Mouse (Mus musculus) liver, embryonic 14.5 days (tissue): ENCODE data around the gene Unc13b. TPM values are rescaled to one million over a fixed set of nuclear protein-coding genes. Genes with fewer than 3 reads are reported as not detected.

Experiments
- ATAC-seq: fragments of 200-750 bp; cut with Nextera tagmentation; 2 replicates; pipeline ENCODE4 v1.8.0; 2017; ENCODE audit warnings: moderate number of reproducible peaks, mild to moderate bottlenecking, moderate library complexity; ENCODE audit not compliant: insufficient read depth
- DNase-seq, 3 experiments: peaks; one replicate each; pipeline ENCODE4 v3.0.0-alpha.2; 2012 to 2013; ENCODE audit warnings: low read depth in 3 of 3, low spot score in 3 of 3
- H3K27ac ChIP-seq: fragments of 300-500 bp; sonication (generic); 2 replicates; pipeline ENCODE4 v1.5.1; 2014; ENCODE audit warnings: moderate library complexity, mild to moderate bottlenecking, control low read depth, inconsistent platforms
- H3K27me3 ChIP-seq: fragments of 300-500 bp; sonication (generic); 2 replicates; pipeline ENCODE4 v1.6.1; 2014; ENCODE audit warnings: mild to moderate bottlenecking, low read length, moderate library complexity; ENCODE audit not compliant: control insufficient read depth, insufficient read depth
- H3K36me3 ChIP-seq: fragments of 300-500 bp; sonication (generic); replicated peaks from 2 replicates; pipeline ENCODE4 v1.6.1; 2014; ENCODE audit warnings: low read depth; ENCODE audit not compliant: control insufficient read depth, insufficient read depth
- H3K4me1 ChIP-seq, 2 experiments: fragments of 200-500 bp in 1 of 2; fragments of 300-500 bp in 1 of 2; sonication (generic) in 1 of 2; replicated peaks; 2 replicates each; pipeline ENCODE4 v1.6.1; 2012 to 2014; ENCODE audit warnings: antibody characterized with exemption in 1 of 2, inconsistent platforms in 1 of 2, low read length in 1 of 2; ENCODE audit not compliant: control insufficient read depth in 2 of 2, insufficient read depth in 2 of 2
- H3K4me2 ChIP-seq: fragments of 300-500 bp; sonication (generic); 2 replicates; pipeline ENCODE4 v1.6.1; 2014; ENCODE audit warnings: low read depth, mild to moderate bottlenecking, control low read depth, moderate library complexity
- H3K4me3 ChIP-seq, 2 experiments: fragments of 200-500 bp in 1 of 2; fragments of 300-500 bp in 1 of 2; sonication (generic) in 1 of 2; 2 replicates each; pipeline ENCODE4 v1.5.1; 2012 to 2014; ENCODE audit warnings: low read depth in 2 of 2, low read length in 2 of 2, mild to moderate bottlenecking in 2 of 2, control low read depth in 1 of 2, inconsistent platforms in 1 of 2, moderate library complexity in 1 of 2; ENCODE audit not compliant: insufficient read depth in 1 of 2
- H3K9ac ChIP-seq: fragments of 300-500 bp; sonication (generic); replicated peaks from 2 replicates; pipeline ENCODE4 v1.6.1; 2014; ENCODE audit warnings: mild to moderate bottlenecking, control low read depth, moderate library complexity
- H3K9me3 ChIP-seq: fragments of 300-500 bp; sonication (generic); 2 replicates; pipeline ENCODE4 v1.6.1; 2016; ENCODE audit warnings: low read length, mixed read lengths; ENCODE audit not compliant: control insufficient read depth
- CTCF ChIP-seq: IDR thresholded peaks from 2 replicates; pipeline ENCODE4 v1.5.1; 2016; ENCODE audit warnings: antibody characterized with exemption, low read depth, control low read depth
- EP300 ChIP-seq: IDR thresholded peaks from 2 replicates; pipeline ENCODE4 v1.6.1; 2016; ENCODE audit warnings: antibody characterized with exemption, low read depth
- WGBS: fragments of 180-500 bp; shearing (Covaris S2); extraction: QIAGEN DNeasy Blood & Tissue Kit; methylation state at CpG from one replicate; pipeline ENCODE4 v1.1.7; 2014; ENCODE audit not compliant: insufficient replicate concordance; 5-methylcytosine and 5-hydroxymethylcytosine counted together
- polyA plus RNA-seq, 2 experiments: library from polyadenylated mRNA; depleted of rRNA in 1 of 2; stranded (reverse) in 1 of 2; unstranded in 1 of 2; fragments of >200 nt; fragmentation: Nextera tagmentation in 1 of 2; extraction: Ambion mirVana in 1 of 2; gene quantifications; 2 replicates each; pipeline versions ENCODE4 v1.2.1 to v1.2.3; 2012 to 2014

The Unc13b gene
- polyA plus RNA-seq, 2 experiments, result 0.19 to 0.59 TPM

DNA sequence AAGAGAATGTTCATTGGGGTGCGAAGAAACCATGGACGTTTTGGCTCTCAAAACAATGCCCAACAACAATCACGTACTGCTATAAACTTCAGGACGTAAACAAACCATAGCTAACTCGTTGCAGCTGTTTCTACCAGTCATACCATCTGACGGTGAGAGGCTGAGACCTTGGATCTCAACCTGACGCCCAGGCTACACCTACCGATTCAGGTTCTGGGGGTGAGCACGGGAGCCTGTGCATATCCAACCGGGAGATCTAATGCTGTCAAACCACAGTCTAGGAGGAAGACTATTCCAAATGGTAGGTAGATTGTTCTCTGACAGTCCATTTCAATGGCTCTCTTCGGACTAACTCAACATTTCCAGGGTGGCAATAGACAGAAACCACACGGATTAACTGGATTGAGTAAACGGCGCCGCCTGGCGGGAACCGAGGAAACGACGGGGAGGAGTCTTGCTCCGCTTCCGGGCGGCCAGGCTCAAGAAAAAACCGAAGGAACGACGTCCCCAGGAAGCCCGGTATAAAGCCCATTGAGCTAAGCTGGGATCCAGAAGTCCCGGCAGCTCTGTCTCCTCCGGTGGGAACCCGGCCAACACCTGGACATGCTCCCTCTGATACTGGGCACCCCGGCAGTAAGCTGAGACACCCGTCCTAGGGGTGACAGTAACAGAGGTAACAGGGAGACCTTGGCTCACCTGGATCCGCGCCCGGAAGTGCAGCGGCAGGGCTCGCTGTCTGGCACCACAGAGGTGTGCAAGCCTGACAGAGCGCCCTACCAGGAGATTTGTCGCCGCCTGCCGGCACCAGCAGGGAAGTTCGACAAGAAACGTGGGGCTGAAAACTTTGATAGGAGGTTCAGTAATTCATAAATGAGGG is 33.4 kb upstream of the Unc13b start, which contains the start of gene Pigo:
Pigo (minus strand) TSS at position 736 of the 877 bp plus-strand sequence.
- 5% methylated on average over 42 of the region's 42 CpGs for WGBS
- H3K4me2 ChIP-seq, result peak within 1 kb of the TSS; percentile 92
- H3K36me3 ChIP-seq, result peaks cover 33% of the 10 kb centered on the region
- H3K9me3 ChIP-seq, result no peaks in the 10 kb centered on the region
- peak within 1 kb of the TSS; percentile 78 for H3K27ac ChIP-seq
- peak within 1 kb of the TSS; percentile 70 to 78 for H3K4me3 ChIP-seq
- no peaks in the 10 kb centered on the region for H3K27me3 ChIP-seq
- peak within 1 kb of the TSS; percentile 83 for H3K9ac ChIP-seq
- H3K4me1 ChIP-seq, result peaks cover 8 to 17% of the 10 kb centered on the region in 2 experiments
- DNase-seq (peak; percentile 84 to 90 (median 86)), ATAC-seq (peak; percentile 92)
- TF ChIP-seq EP300 (peak; percentile 54; the same call in 1 of the 2 replicates), CTCF (peak; percentile 93)

DNA sequence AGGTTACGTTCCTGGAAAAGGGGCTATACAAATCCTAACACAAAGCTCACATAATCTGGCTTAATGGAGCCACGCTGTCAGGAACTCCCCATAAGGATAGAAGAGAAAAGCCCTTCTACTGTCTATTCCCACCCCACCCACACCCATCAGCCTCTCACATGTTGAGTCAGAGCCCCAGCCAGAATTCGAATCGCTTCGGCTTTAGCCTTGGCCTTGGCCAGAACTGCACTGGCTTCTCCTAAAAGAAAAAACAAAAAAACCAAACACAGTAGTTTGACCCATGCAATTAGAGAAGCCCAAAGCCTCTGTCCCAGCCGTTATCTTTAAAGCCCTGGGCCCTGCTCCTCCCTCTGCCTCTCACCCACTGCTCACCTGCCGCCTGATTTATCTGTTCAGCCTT is 29.6 kb upstream of the Unc13b start:
- H3K9ac ChIP-seq, result no peak overlapping the region
- WGBS, result 80% methylated on average over 7 of the region's 7 CpGs
- no peak overlapping the region for H3K4me3 ChIP-seq
- H3K36me3 ChIP-seq, result peaks cover 25% of the 10 kb centered on the region
- H3K27me3 ChIP-seq, result no peaks in the 10 kb centered on the region
- TF ChIP-seq EP300, result no peak
- no peak for TF ChIP-seq CTCF
- no peak for DNase-seq
- peaks cover 13 to 22% of the 10 kb centered on the region in 2 experiments for H3K4me1 ChIP-seq
- H3K4me2 ChIP-seq, result no peak overlapping the region
- ATAC-seq, result no peak
- H3K9me3 ChIP-seq, result no peaks in the 10 kb centered on the region
- no peak overlapping the region for H3K27ac ChIP-seq

DNA sequence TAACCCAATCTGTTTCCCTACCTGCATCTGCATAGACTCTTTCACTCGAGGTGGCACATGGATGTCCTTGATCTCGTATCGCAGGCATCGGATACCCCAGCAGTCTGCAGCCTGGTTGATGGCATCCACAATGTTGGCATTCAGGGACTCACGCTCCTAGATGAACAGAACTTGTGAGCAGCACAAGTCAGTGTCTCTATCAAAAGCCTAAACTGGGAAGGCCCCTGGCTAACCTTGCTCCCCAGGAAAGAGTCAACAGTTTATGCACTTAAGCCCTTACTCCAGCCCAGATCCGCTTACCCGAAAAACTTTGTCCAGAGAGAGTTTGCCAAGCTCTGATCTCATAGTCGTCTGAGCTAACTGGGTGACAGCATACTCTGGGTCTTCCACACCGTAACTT is 29.0 kb upstream of the Unc13b start:
- H3K9me3 ChIP-seq, result no peaks in the 10 kb centered on the region
- H3K36me3 ChIP-seq, result peaks cover 31% of the 10 kb centered on the region
- ATAC-seq, result no peak
- H3K4me3 ChIP-seq, result peak overlapping the region in 1 of 2 experiments; percentile 77; a peak in 2 of 4 replicates
- TF ChIP-seq EP300, result no peak
- TF ChIP-seq CTCF, result no peak
- H3K27ac ChIP-seq, result no peak overlapping the region; the same call in 1 of the 2 replicates
- H3K4me1 ChIP-seq, result peaks cover 8 to 21% of the 10 kb centered on the region in 2 experiments
- no peak for DNase-seq
- H3K4me2 ChIP-seq, result peak overlapping the region; percentile 86
- WGBS, result 86% methylated on average over 9 of the region's 9 CpGs
- no peak overlapping the region for H3K9ac ChIP-seq
- H3K27me3 ChIP-seq, result no peaks in the 10 kb centered on the region

DNA sequence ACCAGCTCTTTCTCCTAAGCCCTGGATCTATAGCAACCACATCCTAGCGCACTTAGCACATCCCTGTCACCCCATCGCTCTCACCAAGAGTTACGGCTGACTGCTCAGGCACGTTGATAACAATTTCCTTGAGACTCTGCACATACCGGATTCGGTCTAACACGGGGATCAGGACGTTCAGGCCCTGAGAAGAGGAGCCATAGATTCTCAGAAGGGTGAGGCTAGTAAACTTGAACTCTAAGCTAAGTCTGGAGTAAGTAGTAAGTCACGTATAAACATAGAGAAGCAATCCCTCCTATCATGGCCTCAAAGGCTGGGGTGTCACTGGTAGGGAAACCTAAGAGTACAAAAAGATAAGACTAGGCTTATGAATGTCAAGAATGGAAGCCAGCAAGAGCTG is 28.4 kb upstream of the Unc13b start:
- H3K27ac ChIP-seq, result peak overlapping the region; percentile 65

DNA sequence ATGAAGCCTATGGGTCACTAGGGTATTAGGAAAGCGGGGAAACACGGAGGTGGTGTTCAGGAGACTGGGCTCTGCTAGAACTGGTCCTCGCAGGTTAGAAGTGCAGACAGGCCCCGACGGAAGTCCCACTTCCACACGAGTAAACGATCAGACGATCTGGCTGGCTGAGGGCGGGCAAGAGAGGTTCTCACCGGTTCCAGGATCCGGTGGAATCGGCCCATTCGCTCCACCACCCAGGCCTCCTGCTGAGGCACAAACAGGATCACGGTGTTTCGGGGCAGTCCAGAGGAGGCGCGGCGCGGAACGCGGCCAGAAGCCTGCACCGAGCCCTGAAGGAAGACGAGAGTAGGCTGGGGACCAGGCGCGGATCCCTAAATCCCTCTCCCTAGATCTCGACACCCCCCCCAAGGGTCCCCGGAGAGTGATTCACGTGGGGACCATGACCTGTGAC is 27.9 kb upstream of the Unc13b start:
- Histone ChIP-seq H3K4me2 (peak overlapping the region; percentile 86), H3K9me3 (no peaks in the 10 kb centered on the region), H3K4me3 (peak overlapping the region; percentile 77 to 90), H3K4me1 (peaks cover 7 to 17% of the 10 kb centered on the region in 2 experiments), H3K9ac (peak overlapping the region; percentile 91), H3K27ac (peak overlapping the region; percentile 65), H3K27me3 (no peaks in the 10 kb centered on the region), H3K36me3 (peaks cover 36% of the 10 kb centered on the region)
- TF ChIP-seq CTCF, result no peak
- TF ChIP-seq EP300, result no peak
- DNase-seq (no peak), ATAC-seq (peak; percentile 73)
- under 1% methylated on average over 28 of the region's 28 CpGs for WGBS

More for the DNA sequence above, 28.4 kb upstream of the Unc13b start:
- Histone ChIP-seq H3K4me1 (peaks cover 7 to 17% of the 10 kb centered on the region in 2 experiments), H3K4me2 (peak overlapping the region; percentile 86), H3K9ac (peak overlapping the region; percentile 91), H3K4me3 (peak overlapping the region; percentile 77 to 90), H3K27me3 (no peaks in the 10 kb centered on the region), H3K9me3 (no peaks in the 10 kb centered on the region), H3K36me3 (peaks cover 34% of the 10 kb centered on the region)
- DNase-seq (no peak), ATAC-seq (peak; percentile 3; the same call in 1 of the 2 replicates)
- TF ChIP-seq EP300 (no peak), CTCF (no peak)
- WGBS, result 45% methylated on average over 9 of the region's 9 CpGs
